Mouse (Mus musculus) cerebellum, adult 9-11 months (tissue): ENCODE data around the gene Zdhhc17.

Experiments used
- DNase-seq: peaks from one replicate; pipeline ENCODE4 v3.0.0; 2022

Gene Zdhhc17

GRCm38 (mm10) chr10:110951748-110952147 is 58.2 kb downstream of the Zdhhc17 start:
- DNase-seq = no peak

GRCm38 (mm10) chr10:110951112-110951511 is 58.8 kb downstream of the Zdhhc17 start:
- DNase-seq = no peak

- no peak for DNase-seq
Measured at GRCm38 (mm10) chr10:110947574-110947973, 62.4 kb downstream of the Zdhhc17 start.

DNA sequence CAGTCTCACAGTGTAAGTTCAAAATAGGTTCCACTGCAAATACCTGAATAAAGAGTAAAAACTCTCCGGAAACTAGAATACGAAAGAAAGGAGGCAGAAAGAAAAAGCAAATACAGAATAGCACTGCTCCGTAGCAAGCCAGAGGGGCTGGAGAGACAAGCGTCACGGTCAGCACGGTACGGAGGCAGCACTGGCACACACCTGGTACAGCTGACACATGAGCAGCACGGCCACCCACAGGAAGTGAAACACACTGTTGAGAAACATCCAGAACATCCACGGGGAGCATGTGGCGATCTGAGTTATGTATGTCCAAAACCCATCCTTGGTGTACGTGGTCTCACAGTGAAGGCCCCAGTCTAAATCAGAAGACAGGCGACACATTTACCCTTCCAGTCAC is 64.0 kb downstream of the Zdhhc17 start:
- no peak for DNase-seq

DNA sequence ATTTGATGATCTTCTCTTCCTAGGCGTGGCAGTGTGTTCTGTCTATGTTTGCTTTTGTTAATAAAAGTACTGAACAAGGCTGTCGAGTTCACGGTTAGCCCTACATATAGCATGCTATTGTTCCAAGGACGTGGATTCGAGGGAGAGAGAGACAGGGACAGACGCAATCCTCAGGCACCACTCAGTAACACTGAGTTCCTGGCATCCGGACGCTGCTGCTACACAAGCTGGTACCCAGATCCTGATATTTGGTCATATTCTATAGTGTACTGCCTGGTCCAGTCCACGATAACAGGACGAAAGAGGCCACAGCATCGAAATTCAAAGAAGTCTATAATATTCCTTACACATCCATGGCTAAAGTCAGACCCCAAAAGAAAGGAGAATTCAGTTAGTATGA is 65.8 kb downstream of the Zdhhc17 start:
- DNase-seq = no peak

- no peak for DNase-seq
Measured at GRCm38 (mm10) chr10:110942806-110943205, 67.1 kb downstream of the Zdhhc17 start.

DNA sequence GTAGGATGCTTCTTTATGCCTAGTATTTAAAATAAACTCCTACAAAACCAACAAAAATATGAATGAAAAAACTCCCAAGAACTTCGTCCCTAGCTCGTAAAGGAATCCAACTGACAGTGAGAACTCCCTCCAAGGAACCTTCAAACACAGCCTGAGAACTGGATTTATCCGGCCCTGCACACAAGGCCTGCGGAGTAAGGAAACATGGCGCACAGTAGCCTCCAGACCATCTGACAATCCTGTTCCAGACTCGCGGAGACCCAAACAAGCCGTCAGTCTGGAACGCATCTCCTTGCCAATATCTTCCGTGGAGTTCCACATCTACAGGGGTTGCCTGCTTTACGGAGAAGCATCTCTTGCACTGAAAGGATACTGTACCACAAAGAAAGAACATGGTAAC is 68.0 kb downstream of the Zdhhc17 start:
- DNase-seq = no peak

- DNase-seq = no peak
Measured at GRCm38 (mm10) chr10:110940740-110941398, 69.1 kb downstream of the Zdhhc17 start.

- peak; percentile 49 for DNase-seq
Measured at GRCm38 (mm10) chr10:110939717-110940116, 70.2 kb downstream of the Zdhhc17 start.

- DNase-seq = peak; percentile 78
Measured at GRCm38 (mm10) chr10:110938841-110939549, 70.9 kb downstream of the Zdhhc17 start.

- no peak for DNase-seq
Measured at GRCm38 (mm10) chr10:110938361-110938760, 71.6 kb downstream of the Zdhhc17 start.

DNA sequence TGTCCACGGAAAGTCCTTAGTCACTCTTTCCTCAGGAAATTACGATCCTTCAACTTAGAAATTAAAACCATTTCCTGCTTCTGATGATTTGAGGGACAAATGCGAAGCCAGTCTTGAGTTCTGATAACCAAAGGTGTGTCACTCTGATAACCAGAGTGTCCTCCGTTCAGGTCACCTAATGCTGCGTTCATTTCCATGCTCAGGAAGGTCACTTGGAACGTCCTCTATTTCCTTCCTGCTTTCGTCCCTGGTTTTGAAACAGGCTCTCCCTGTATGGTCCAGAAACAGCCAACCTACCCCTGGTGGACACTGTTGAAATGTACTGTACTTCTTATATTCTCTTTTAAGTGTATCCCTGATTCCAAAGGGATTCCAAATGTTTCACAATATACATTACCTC is 74.3 kb downstream of the Zdhhc17 start:
- no peak for DNase-seq

DNA sequence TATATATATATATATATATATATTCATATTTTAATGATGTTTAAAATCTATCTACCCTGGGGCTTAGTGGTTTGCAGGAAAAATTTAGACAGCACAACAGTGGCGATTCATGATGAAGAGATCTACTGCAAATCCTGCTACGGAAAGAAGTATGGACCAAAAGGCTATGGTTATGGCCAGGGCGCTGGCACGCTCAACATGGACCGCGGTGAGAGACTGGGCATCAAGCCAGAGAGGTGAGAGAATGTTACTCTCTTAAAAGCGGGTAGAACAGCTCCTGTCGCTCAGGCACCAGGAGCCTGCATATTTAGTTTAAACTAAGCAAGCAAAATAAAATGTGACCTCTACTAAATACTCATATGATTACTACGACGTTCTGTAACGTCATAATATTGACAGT is 74.9 kb downstream of the Zdhhc17 start:
- peak; percentile 54 for DNase-seq

- no peak for DNase-seq
Measured at GRCm38 (mm10) chr10:110933584-110933983, 76.4 kb downstream of the Zdhhc17 start.

DNA sequence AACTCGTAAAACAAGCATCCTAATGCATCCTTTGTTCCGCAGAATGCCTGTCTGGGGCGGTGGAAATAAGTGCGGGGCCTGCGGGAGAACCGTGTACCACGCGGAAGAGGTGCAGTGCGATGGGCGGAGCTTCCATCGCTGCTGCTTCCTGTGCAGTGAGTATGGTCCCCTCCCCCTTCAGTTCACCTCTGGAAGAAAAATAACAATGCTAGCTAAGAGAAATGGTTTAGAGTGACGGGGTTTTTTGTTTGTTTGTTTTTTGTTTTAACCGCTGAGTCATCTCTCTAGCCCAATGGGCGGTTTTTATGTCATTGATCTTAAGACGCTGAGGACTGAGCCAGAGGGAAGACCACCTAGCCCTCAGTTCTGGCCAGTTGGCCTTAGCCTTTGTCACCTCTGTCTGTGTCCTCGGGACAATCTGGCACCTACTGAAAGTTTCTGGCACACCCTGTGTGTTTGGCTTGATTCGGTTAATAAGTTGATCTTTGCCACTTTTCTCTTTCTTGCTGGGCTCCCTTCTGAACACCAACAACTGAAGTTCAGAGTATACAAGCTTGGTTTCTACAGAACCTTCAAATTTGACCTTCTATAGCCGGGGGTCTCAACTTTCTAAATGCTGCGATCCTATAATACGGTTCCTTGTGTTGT is 77.9 kb downstream of the Zdhhc17 start:
- no peak for DNase-seq

DNA sequence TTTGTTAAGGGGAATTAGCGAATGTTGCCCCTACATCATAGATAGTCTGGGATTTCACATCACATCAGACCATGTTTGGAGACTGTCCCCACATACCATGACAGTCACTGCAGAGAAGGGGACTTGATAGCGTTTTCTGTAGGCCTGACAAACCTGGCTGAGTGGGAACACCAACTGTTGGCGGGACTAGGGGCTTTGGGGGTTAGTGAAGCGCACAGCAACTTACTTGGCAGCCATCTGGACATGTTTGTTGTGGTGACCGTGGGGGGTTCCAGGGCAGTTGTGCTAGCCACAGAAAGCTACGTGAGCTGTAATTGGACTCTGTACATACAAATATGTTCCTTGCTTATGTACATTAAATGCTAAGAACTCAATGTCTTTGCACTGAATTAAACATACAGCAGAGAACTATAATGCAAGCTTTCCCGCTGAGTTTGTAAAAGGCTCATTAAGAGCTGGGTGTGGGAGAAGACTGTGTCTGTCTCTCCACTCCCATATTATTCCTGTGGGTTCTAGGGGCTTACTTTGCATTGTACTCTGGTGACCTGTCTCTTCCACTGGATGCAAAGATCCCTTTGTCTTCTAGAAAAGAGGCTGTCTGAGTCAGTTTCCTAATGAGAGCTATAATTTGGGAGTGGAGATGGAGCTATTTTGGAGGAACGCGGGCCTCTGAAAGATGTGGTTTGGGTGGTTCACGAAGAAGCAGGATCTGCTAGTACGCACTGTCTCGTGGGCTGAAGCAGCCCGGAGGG is 78.6 kb downstream of the Zdhhc17 start:
- DNase-seq = no peak

- DNase-seq = no peak
Measured at GRCm38 (mm10) chr10:110929756-110930155, 80.2 kb downstream of the Zdhhc17 start.

DNA sequence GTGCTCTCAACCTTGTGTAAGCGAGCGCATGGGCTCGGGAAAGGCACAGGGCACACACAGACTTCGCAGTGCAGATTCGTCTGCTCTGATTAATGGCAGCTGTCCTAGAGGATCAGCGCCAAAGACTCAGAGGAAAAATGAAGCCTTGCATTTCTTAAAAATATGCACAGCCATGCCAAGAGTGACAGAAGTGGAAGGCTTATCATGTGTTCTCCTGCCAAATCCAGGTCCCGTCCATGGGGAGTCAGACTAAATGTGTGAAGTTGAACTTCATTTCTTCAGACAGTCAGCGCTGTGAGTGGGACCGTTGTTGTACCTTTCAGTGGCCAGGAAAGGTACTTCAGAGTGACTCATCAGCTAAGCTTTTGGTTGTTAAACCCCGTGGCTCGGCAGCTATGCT is 82.4 kb downstream of the Zdhhc17 start:
- peak; percentile 69 for DNase-seq

DNA sequence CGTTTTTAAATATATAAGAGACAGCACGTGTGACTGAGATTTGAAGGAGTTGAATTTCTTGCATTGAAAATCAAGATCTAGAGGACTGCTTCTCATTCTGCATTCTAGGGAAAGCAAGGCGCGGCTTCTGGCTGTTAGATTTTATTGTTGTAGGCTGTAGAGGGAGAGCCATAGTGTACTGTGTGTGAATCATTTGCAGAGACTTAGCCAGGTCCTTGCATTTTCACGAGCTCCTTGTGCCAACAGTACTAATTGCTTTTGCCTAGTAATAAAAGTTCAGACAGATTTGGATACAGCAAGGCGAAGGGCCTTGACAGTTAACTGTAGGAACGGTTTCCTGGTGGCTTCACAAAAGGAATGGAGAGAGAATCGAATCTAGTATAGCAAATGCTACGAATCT is 87.3 kb downstream of the Zdhhc17 start:
- no peak for DNase-seq

- no peak for DNase-seq
Measured at GRCm38 (mm10) chr10:110921890-110922289, 88.0 kb downstream of the Zdhhc17 start.

DNA sequence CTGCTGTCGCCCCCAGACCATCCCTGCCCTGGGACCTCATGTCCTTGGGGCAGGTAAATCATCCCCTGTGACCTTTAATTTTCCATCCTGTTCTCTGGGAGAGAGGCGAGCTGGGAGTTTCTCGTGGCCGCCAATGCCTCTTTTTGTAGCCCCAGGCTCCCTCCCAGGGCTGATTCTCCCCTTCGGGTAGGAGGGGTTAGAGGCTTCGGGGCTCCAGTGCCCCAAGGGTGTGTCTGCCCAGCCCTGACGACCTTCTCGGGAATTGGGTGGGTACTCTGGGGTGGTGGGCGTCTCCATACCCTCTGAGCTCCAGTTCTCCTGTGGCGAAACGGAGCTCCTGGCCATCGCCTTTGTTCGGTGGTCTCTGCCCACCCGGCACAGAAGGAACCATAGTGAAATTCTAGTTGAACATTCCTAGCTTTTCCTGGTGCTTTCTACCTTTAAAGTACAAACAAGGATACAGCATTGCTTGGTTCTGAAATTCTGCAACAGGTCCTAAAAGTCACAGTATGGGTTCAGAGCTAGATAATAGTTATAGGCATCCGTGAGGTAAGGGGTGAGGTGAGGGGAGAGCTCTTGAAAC is 89.5 kb downstream of the Zdhhc17 start:
- DNase-seq = no peak

- peak; percentile 82 for DNase-seq
Measured at GRCm38 (mm10) chr10:110919531-110920343, 90.2 kb downstream of the Zdhhc17 start, which contains the start of gene Csrp2. TSS of gene Csrp2 (plus strand) at chr10:110919789.
